Mouse (Mus musculus) right cerebral cortex, postnatal 25 days (tissue): ENCODE data around the gene 4833420G17Rik.
"Not testable (repeated sequence)": the region's sequence is repeated elsewhere in the genome, so short reads cannot be mapped to it uniquely, and the experiment has no call there.

ENCODE experiments used
- DNase-seq: peaks from one replicate; pipeline ENCODE4 v3.0.0; 2022

Gene 4833420G17Rik

GRCm38 (mm10) chr13:119462596-119463560 is at the start of gene 4833420G17Rik:
TSS of gene 4833420G17Rik (plus strand) at chr13:119462768.
- peak; percentile 86 for DNase-seq

- no peak for DNase-seq
These were observed 49.5 kb upstream of the 4833420G17Rik start for GRCm38 (mm10) chr13:119413026-119413425.

- no peak for DNase-seq
These were observed 44.1 kb upstream of the 4833420G17Rik start for GRCm38 (mm10) chr13:119418479-119418878.

DNA sequence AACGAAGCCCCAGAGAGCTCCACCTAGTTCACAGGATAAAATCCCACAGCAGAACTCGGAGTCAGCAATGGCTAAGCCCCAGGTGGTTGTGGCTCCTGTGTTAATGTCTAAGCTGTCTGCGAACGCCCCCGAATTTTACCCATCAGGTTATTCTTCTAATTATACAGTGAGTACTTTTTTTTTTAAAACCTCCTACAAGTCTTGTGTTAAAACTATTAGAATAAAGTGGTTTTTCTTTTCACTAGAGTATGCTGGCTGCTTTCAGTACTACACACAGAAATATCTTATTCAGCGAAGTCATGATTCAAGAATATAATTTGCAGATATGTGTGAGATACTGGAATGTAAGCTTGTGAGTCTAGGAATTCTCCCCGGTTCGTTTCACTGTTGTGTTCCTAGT is 32.4 kb upstream of the 4833420G17Rik start:
- no peak for DNase-seq

DNA sequence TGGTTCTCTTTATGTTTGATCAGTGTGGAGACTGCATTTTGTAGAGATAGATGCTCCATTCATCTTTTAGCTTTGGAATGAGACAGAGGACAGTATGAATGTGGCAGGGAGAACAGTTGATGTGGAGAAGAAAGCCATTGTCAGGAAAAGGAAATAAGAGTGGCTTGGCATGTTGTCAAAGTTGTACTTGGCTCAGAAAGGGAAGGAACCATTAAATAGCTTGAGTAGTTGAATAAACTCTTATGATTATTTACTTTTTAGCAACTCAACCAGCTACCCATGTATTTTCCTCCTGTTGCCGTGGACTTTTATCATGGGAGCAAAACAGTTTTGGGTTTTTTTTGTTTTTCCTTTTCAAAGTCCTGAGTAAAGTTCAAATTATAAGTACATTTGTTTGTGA is 30.5 kb upstream of the 4833420G17Rik start:
- no peak for DNase-seq

GRCm38 (mm10) chr13:119434359-119434758 is 28.2 kb upstream of the 4833420G17Rik start:
- no peak for DNase-seq

DNA sequence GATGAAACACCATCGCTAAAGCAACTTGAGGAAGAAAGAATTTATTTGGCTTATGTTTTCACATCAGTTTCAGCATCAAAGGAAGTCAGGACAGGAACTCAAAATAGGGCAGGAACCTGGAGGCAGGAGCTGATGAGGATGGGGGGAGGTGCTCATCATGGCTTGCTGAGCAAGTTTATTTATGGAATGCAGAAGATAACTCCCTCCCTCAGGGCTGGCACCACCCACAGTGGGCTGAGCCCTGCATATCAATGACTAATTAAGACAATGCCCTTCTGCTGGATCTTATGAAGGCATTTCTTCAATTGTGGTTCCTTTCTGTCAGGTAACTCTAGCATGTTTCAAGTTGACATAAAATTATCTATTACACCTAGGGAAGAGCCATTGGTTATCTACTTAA is 20.3 kb upstream of the 4833420G17Rik start:
- no peak for DNase-seq

- no peak for DNase-seq
These were observed 9.0 kb upstream of the 4833420G17Rik start for GRCm38 (mm10) chr13:119453563-119453962.

- DNase-seq: no peak
These were observed 7.5 kb upstream of the 4833420G17Rik start for GRCm38 (mm10) chr13:119455082-119455481.

DNA sequence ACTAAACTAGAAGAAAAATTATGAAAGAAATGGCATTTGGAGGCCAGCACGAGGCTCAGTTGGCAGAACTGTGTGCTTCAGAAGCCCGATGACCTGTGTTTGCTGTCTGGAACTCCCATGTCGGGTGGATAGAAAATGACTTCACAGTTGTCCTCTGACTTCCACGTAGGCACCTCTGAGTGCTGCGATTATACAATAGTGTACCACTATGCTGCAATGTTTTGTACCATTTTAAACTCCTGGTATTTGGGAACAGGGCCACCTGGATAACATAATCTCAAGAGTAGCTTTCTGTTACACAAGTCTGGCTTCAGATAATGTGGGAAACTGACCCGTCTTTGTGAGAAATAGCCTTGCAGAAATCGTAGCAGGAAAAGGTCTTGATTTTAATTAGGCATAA is 6.2 kb upstream of the 4833420G17Rik start:
- DNase-seq: no peak

- DNase-seq: no peak
These were observed 520 bp upstream of the 4833420G17Rik start for GRCm38 (mm10) chr13:119461900-119462595.

DNA sequence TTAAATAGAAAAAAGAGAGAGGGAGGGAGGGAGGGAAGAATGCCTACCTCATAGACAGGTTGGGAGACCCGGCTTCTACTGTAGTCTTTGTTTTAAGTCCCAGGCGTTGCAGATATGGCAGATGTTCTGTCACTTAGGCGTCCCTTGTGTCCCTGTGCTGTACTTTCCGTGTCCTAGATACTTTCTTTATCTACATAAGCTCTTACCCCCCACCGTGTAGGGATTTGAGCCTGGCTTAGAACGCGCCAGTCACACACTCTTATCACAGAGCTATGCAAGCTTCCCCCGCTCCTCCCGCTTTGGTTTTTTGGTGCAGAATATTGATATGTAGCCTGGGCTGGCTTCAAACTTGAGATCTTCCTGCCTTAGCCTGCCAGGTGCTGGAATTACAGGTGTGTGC is 14.1 kb downstream of the 4833420G17Rik start:
- DNase-seq: no peak

DNA sequence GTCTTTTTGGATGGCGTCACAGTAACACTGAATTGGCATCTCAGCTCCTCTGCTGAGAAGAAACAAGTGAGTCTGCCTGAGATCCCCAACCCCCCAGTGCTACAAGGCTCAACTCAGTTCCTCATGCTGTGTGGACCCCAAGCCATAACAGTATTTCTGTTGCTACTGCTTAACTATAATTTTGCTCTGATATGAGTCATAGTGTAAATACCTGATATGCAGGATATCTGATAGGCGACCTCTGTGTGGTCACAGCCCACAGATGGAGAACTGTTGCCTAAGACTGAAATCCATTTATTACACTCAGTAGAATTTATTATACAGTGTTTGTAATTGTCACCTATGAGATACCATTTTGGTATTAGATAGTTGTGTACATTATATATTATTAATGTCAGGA is 15.2 kb downstream of the 4833420G17Rik start:
- DNase-seq: no peak

GRCm38 (mm10) chr13:119487354-119487753 is 24.8 kb downstream of the 4833420G17Rik start:
- no peak for DNase-seq

DNA sequence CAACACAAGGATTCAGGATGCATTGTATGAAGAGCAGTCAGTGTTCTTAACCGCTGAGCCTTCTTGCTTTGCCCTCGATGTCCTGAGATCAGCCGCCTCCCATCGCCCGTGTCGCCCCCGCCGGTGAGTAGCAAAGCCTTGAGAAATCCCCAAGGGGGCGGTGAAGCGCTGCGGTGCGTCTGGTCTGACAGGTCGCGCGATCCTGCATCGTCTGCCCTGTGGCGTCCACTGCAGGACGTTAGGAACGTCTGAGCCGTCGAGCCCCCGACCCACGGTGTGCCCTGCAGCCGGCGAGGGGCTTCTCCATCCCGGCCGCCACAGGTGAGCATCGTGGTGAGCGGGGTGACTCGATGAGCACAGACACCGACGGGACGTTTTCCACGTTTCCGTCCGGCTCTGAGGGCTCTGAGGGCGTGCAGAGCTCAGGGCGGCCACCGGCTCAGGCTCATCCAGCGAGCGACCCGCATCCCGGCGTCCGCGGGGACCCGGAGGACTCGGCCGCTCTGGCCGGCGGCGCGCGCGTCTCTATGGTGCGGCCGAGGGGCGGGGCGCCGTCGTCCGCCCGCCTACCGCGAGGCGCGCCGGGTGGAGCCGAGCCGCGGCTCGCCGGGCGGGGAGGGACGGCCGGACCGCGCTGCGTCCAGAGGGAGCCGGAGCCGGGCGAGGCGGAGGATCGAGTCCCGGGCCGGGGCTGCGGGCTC is 25.5 kb downstream of the 4833420G17Rik start, which contains the start of the genes Tmem267 and 3110070M22Rik:
Tmem267 (plus strand) TSS at position 160 of the 701 bp plus-strand sequence.
3110070M22Rik (minus strand) TSS at position 504 of the 701 bp plus-strand sequence.
- DNase-seq: peak; percentile 89

DNA sequence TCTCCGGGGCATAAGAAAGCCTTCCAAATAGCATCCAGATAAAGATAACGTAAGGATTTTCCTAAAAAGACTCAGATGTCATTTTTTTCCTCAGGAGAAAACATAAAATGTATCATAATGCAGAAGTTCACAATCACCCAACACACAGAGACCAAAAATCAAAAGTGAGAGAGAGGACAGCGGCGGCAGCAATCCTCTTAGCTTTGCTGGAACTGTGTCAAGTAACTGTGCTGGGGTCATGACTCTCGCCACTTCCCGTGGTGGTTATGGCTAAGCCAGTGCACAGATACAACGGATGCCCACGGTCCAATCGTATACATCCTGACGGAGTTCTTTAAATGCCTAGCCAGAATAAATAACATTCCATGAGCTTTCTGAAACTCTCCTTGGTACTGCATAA is 29.5 kb downstream of the 4833420G17Rik start:
- DNase-seq: not testable (repeated sequence)

GRCm38 (mm10) chr13:119494938-119495337 is 32.4 kb downstream of the 4833420G17Rik start:
- DNase-seq: not testable (repeated sequence)
